Mouse (Mus musculus): ENCODE results near the gene Zfp280d.

Gene Zfp280d

GRCm38 (mm10) chr9:72274677-72275076 is at the start of gene Zfp280d:
TSS of gene Zfp280d (plus strand) at chr9:72274860.
- DNase-seq: peak; percentile 88

- no peak for DNase-seq
These were observed 48.1 kb upstream of the Zfp280d start for GRCm38 (mm10) chr9:72226536-72226935.

DNA sequence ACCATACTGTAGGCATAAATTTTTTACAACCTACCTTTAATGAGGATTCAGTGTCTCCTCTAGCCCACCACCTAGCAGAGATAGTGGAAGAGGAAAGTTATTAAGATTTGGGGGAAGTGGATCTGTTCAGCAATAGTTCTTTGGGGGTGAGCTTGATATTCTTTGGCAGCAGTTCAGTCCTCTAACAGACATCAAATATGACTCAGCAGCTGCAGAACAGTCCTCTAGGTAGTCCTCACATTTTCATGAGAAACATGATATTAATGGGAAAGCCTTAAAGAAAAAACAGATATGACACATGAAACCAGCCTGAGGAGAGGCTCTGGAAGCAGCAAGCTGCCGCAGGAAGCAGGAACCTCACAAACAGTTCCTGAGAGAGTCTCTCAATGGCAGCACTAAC is 22.0 kb upstream of the Zfp280d start:
- no peak for DNase-seq

GRCm38 (mm10) chr9:72255227-72255626 is 19.4 kb upstream of the Zfp280d start:
- no peak for DNase-seq

- DNase-seq: no peak
These were observed 18.0 kb upstream of the Zfp280d start for GRCm38 (mm10) chr9:72256646-72257045.

- DNase-seq: no peak
These were observed 14.3 kb upstream of the Zfp280d start for GRCm38 (mm10) chr9:72260337-72260736.

DNA sequence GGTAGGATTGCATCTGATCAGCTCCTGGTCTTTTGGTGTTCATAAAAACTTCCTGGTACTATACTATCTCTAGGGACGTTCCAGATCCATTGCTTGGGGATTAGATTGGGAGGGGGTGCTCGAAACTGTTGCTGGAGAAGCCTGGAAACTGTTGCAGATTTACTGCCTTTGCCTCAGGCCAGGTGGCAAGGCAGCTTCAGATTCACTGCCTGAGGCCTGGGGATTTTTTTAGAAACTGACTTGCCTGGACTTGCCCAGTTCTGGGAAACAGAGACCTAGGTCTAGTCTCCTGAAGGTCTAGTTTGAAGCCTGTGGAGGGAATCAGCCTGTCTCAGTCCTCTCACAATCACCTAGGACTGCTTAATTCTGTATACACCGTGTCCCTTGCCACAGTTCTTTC is 9.8 kb upstream of the Zfp280d start:
- no peak for DNase-seq

DNA sequence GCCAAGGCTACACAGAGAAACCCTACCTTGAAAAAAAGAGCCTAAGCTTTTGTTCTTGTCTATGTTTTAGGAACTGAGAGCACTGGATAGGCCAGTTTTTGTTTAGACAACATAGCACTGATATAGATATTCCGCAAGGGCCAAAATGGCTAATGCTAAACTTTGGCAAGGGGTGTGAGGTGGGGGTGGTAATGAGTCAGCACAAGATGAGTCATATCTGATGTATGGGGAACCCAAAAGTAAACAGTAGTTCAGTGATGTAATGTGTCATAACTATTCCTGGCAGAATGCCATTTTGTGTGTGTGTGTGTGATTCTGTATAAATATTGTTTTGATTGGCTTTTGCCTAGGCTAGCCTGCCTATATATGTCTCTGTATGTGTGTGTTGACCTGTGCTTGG is 4.5 kb upstream of the Zfp280d start:
- DNase-seq: no peak

DNA sequence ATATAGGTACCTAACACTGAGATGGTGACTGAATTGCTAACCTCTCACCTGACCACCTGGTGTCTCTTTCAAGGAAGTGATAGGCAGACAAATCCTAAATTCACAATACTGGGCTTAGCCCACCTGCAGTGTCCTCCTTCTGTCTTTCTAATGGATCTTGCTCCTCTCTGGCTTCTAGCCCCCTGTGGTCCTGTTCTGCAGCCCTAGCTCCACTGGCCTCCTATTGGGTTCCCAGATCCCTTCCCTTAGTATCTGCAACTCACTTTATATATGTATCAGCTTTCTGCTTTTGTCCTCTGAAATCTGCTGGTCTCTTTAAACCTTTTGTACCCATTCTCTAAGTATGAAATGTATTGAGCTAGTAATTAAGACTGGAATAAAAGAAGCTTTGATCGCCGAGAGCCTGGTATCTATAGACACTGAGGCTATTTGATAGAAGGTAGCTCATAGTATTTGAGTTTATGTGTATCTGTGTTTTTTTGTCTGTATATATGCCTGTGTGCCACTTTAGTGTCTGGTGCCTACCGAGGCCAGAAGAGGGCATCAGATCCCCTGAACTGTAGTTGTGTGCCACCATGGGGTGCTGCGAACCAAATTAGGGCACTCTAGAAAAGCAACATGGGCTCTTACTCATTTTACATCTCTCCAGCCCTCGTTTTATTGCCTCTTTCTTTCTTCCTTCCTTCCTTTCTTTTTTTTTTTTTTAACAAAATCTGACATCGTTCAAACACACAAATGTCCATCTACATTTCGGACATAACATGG is 832 bp upstream of the Zfp280d start:
- no peak for DNase-seq

- peak; percentile 55 for DNase-seq
These were observed 680 bp downstream of the Zfp280d start for GRCm38 (mm10) chr9:72275101-72275978.

- DNase-seq: peak; percentile 20
These were observed 1.4 kb downstream of the Zfp280d start for GRCm38 (mm10) chr9:72275979-72276500.

GRCm38 (mm10) chr9:72276941-72277340 is 2.3 kb downstream of the Zfp280d start:
- DNase-seq: no peak

DNA sequence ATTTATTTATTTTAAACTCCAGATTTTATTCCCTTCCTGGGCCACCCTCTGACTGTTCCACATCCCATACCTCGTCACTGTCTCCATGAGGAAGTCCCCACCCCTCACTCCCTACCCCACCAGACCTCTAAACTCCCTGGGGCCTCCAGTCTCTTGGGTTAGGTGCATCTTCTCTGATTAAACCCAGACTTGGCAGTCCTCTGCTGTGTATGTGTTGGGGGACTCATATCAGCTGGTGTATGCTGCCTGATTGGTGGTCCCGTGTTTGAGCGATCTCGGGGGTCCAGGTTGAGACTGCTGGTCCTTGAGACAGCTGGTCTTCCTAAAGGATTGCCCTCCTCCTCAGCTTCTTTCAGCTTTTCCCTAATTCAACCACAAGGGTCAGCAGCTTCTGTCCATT is 5.3 kb downstream of the Zfp280d start:
- no peak for DNase-seq

GRCm38 (mm10) chr9:72287696-72288095 is 13.0 kb downstream of the Zfp280d start:
- DNase-seq: no peak

DNA sequence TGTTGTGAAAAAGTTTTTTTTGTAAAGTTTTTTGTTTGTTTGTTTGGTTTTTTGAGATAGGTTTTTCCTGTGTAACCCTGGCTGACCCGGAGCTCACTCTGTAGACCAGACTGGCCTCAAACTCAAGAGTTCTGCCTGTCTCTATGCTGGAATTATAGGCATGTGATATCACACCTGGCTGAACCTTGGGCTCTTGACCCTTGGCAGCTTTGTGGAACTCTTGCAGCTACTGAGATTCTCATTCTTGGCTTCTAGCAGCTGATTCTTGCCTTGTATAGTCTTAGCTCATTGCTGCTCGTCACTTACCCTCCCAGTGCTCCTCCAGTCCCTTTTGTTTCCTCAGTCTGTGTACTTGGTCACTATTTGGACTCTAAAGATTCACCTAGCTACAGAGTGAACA is 13.6 kb downstream of the Zfp280d start:
- no peak for DNase-seq

DNA sequence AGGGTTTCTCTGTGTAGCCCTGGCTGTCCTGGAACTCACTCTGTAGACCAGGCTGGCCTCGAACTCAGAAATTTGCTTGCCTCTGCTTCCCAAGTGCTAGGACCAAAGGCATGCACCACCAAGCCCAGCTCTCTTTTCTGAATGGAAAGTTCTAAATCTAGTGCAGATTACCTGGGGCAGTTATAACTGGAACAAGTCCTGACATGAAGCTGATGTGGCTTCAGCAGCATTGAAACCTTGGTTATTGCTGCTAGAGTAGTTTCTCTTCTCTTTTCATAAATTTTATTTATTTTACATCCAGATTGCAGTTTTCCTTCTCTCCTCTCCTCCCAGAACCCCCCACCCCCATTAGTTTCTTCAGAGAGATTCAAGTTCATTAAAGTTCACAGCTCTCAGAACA is 14.4 kb downstream of the Zfp280d start:
- no peak for DNase-seq

DNA sequence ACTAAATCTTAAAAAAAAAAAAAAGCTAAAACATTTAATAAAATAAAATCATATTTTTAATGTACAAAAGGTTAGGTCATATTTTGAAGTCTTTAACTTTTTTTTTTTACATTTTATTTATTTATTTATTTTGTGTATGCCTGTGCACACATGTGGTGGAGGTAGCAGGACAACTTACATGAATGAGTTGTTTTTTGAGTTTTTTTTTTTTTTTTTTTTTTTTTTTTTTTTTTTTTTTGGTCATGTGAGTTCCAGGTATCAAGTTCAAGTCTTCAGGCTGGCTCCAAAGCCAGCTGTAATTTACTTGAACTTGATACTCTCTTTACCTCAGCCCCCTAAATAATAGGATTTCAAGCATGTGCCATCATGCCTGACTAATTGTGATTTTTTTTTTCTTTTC is 19.4 kb downstream of the Zfp280d start:
- no peak for DNase-seq

DNA sequence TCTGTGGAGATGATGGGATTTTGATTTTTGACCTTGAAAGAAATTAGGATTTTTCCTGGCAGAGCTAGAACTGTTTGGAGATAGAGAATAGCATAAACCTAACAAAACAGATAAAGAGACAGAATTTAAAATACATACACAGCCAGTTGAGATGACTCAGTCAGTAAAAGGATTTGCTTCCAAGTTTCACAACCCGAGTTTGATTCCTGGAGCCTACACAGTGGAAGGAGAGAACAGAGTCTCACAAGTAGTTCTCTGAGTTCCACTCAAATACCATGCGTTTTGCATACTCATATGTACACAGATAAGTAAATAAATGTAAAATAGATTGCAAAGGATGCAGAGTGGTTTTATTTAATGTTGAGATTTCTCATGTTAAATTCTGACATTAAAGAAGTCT is 35.1 kb downstream of the Zfp280d start:
- no peak for DNase-seq

- DNase-seq: no peak
These were observed 58.6 kb downstream of the Zfp280d start for GRCm38 (mm10) chr9:72333221-72333620.

- DNase-seq: no peak
These were observed 61.4 kb downstream of the Zfp280d start for GRCm38 (mm10) chr9:72336069-72336468.

GRCm38 (mm10) chr9:72339119-72339518 is 64.5 kb downstream of the Zfp280d start:
- no peak for DNase-seq

- no peak for DNase-seq
These were observed 69.2 kb downstream of the Zfp280d start for GRCm38 (mm10) chr9:72343844-72344243.

- DNase-seq: no peak
These were observed 97.7 kb downstream of the Zfp280d start for GRCm38 (mm10) chr9:72372359-72372758.

DNA sequence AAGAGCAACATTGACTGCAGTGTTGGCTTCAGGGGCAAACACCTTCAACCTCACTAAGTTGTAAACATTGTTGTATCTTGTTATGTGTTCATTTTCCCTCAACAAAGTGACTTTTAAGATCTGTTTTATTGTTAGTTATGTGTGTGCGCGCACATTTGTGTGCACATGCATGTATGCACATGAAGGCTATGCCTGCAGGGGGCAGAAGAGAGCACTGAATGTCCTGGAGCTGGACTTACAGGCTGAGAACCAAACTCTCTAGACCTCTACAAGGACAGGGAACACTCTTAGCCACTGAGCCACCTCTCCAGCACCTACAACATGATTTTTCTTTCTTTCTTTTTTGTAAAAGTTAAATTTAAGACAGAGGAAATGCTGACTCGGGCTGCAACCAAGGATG is 99.4 kb downstream of the Zfp280d start:
- DNase-seq: no peak
